Mouse (Mus musculus) lung, embryonic 16.5 days (tissue): ENCODE data around the gene Nrm. TPM values are rescaled to one million over a fixed set of nuclear protein-coding genes. Genes with fewer than 3 reads are reported as not detected.

Source experiments
- ATAC-seq: fragments of 200-750 bp; cut with Nextera tagmentation; 2 replicates; pipeline ENCODE4 v1.8.0; 2017; ENCODE audit warnings: low read depth, mild to moderate bottlenecking, moderate library complexity
- H3K27ac ChIP-seq: fragments of 300-500 bp; sonication (generic); 2 replicates; pipeline ENCODE4 v1.5.1; 2014; ENCODE audit warnings: mild to moderate bottlenecking, control low read depth, low read length
- H3K27me3 ChIP-seq: fragments of 300-500 bp; sonication (generic); 2 replicates; pipeline ENCODE4 v1.6.1; 2014; ENCODE audit warnings: low read depth, low read length, mixed read lengths; ENCODE audit not compliant: control insufficient read depth, insufficient read depth
- H3K36me3 ChIP-seq: fragments of 300-500 bp; sonication (generic); 2 replicates; pipeline ENCODE4 v1.6.1; 2014; ENCODE audit warnings: low read length; ENCODE audit not compliant: control insufficient read depth, insufficient read depth
- H3K4me1 ChIP-seq: fragments of 300-500 bp; sonication (generic); replicated peaks from 2 replicates; pipeline ENCODE4 v1.6.1; 2014; ENCODE audit warnings: low read length, mixed read lengths; ENCODE audit not compliant: control insufficient read depth, insufficient read depth
- H3K4me2 ChIP-seq: fragments of 300-500 bp; sonication (generic); 2 replicates; pipeline ENCODE4 v1.6.1; 2014; ENCODE audit warnings: low read depth, low read length, control low read depth
- H3K4me3 ChIP-seq: fragments of 300-500 bp; sonication (generic); 2 replicates; pipeline ENCODE4 v1.5.1; 2014; ENCODE audit warnings: mild to moderate bottlenecking, low read length, control low read depth
- H3K9ac ChIP-seq: fragments of 300-500 bp; sonication (generic); 2 replicates; pipeline ENCODE4 v1.6.1; 2014; ENCODE audit warnings: low read length, control low read depth
- H3K9me3 ChIP-seq: fragments of 300-500 bp; sonication (generic); 2 replicates; pipeline ENCODE4 v1.6.1; 2016; ENCODE audit warnings: low read length; ENCODE audit not compliant: control insufficient read depth
- WGBS: fragments of 180-500 bp; shearing (Covaris S2); extraction: QIAGEN DNeasy Blood & Tissue Kit; methylation state at CpG from one replicate; pipeline ENCODE4 v1.1.7; 2014; 5-methylcytosine and 5-hydroxymethylcytosine counted together
- polyA plus RNA-seq: library from polyadenylated mRNA; unstranded; fragments of >200 nt; fragmentation: Nextera tagmentation; extraction: Ambion mirVana; gene quantifications from 2 replicates; pipeline ENCODE4 v1.2.1, GENCODE M21; 2015

Nrm gene
- polyA plus RNA-seq, 1 experiment from 2014 or later = 65.6 TPM

DNA sequence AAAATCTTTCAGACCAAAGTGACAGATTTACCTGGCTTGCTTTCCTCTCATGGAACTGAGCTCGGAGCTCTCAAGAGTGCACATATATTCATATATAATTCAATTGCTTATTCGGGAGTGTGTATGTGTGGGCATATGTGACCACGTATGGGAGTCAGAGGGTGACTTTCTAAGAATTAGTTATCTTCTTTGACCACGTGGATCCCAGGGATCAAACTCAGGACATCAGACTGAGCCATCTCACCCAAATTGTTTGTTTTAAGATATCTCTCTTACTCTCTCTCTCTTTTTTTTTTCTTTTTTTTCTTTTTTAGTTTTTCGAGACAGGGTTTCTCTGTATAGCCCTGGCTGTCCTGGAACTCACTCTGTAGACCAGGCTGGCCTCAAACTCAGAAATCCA is 41.0 kb upstream of the Nrm start:
- WGBS = 71% methylated on average over 5 of the region's 5 CpGs
- H3K4me1 ChIP-seq = peaks cover 35% of the 10 kb centered on the region

DNA sequence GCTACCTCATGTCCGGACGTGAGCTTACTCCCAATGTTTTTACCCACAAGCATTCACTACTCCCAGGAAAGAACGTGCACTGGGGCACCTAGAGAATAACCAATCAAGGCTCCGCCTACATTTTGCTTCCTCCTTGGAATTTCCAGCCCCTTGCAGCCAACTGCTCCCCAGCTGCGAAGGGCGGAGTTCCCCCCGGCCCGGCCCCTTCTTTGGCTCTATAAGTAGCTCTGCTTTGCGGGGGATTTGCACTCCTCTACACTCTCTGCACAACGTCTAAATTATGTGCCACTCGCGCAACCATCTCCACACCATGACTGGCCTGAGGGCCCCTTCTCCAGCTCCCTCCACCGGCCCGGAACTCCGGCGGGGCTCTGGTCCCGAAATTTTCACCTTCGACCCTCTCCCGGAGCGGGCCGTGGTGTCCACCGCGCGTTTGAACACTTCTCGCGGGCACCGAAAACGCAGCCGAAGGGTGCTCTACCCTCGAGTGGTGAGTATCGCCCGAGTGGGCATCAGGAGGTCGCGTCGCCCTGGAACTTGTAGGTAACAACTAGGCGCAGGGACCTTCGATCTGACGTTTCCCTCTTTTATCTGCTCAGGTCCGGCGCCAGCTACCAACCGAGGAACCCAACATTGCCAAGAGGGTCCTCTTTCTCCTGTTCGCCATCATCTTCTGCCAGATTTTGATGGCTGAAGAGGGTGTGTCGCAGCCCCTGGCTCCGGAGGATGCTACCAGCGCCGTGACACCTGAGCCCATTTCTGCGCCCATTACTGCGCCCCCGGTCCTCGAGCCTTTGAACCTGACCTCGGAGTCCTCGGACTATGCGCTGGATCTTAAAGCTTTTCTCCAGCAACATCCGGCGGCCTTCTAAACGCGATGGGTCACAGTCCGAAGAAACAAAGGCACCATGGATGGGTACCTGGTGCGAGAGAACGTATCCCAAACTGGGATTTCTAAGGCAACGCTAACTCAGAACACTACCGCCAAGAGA is 39.4 kb upstream of the Nrm start, which contains the start of gene Ier3:
Ier3 (plus strand) TSS at position 246 of the 992 bp plus-strand sequence.
- peaks cover 24% of the 10 kb centered on the region for H3K4me1 ChIP-seq
- H3K9me3 ChIP-seq = no peaks in the 10 kb centered on the region
- ATAC-seq = peak; percentile 73
- peak within 1 kb of the TSS; percentile 88 for H3K9ac ChIP-seq
- no peaks in the 10 kb centered on the region for H3K27me3 ChIP-seq
- peak within 1 kb of the TSS; percentile 98 for H3K4me2 ChIP-seq
- WGBS = under 1% methylated on average over 62 of the region's 62 CpGs
- 0 out of 2 replicates have a peak, but pooled peaks cover 2% of the 10 kb centered on the region for H3K36me3 ChIP-seq
- H3K4me3 ChIP-seq = peak within 1 kb of the TSS; percentile 59
- H3K27ac ChIP-seq = peak within 1 kb of the TSS; percentile 90

More for the DNA sequence above, 41.0 kb upstream of the Nrm start:
- H3K9ac ChIP-seq = no peak overlapping the region
- no peak for ATAC-seq
- no peaks in the 10 kb centered on the region for H3K9me3 ChIP-seq
- H3K36me3 ChIP-seq = no peaks in the 10 kb centered on the region
- H3K27ac ChIP-seq = no peak overlapping the region
- no peaks in the 10 kb centered on the region for H3K27me3 ChIP-seq
- H3K4me2 ChIP-seq = no peak overlapping the region
- H3K4me3 ChIP-seq = no peak overlapping the region

- Histone ChIP-seq H3K36me3 (peaks cover 9% of the 10 kb centered on the region; the same call in 1 of the 2 replicates), H3K27me3 (no peaks in the 10 kb centered on the region), H3K9me3 (no peaks in the 10 kb centered on the region), H3K9ac (peak overlapping the region; percentile 88), H3K4me3 (peak overlapping the region; percentile 59), H3K4me2 (peak overlapping the region; percentile 98), H3K4me1 (peaks cover 18% of the 10 kb centered on the region), H3K27ac (peak overlapping the region; percentile 90)
- WGBS = 3% methylated on average over 11 of the region's 11 CpGs
- no peak for ATAC-seq
Observed at GRCm38 (mm10) chr17:35822564-35822963, 38.6 kb upstream of the Nrm start.

- under 1% methylated on average over 33 of the region's 47 CpGs for WGBS
- H3K27me3 ChIP-seq = no peaks in the 10 kb centered on the region
Observed at GRCm38 (mm10) chr17:35822964-35823937, 37.9 kb upstream of the Nrm start, which contains the start of gene Flot1. TSS of gene Flot1 (plus strand) at chr17:35823230.

DNA sequence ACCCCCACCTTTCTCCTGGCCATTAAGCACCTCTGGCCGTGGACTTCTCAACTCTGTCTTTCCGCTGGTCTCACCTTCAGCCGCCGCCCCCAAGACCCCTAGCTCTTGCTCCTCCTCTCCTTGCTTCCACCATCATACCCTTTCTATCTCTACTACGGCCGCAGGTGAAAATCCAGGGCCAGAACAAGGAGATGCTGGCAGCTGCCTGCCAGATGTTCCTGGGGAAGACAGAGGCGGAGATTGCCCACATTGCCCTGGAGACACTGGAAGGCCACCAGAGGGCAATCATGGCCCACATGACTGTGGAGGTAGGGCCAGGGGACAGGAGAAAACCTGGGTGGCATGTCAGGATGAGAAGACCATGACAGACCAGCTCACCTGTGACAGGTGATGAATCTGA is 36.7 kb upstream of the Nrm start:
- peak overlapping the region; percentile 98; the same call in 1 of the 2 replicates for H3K4me2 ChIP-seq
- H3K36me3 ChIP-seq = peaks cover 15% of the 10 kb centered on the region; the same call in 1 of the 2 replicates
- 66% methylated on average over 7 of the region's 7 CpGs for WGBS
- H3K9me3 ChIP-seq = no peaks in the 10 kb centered on the region
- H3K4me3 ChIP-seq = no peak overlapping the region
- H3K27me3 ChIP-seq = no peaks in the 10 kb centered on the region
- peaks cover 15% of the 10 kb centered on the region for H3K4me1 ChIP-seq
- H3K9ac ChIP-seq = no peak overlapping the region
- no peak overlapping the region for H3K27ac ChIP-seq
- ATAC-seq = no peak

More at GRCm38 (mm10) chr17:35822964-35823937, 37.9 kb upstream of the Nrm start, which contains the start of gene Flot1:
- Histone ChIP-seq H3K4me1 (peaks cover 15% of the 10 kb centered on the region), H3K36me3 (peaks cover 15% of the 10 kb centered on the region; the same call in 1 of the 2 replicates), H3K9me3 (no peaks in the 10 kb centered on the region), H3K4me2 (peak within 1 kb of the TSS; percentile 98), H3K4me3 (peak within 1 kb of the TSS; percentile 59), H3K27ac (peak within 1 kb of the TSS; percentile 90), H3K9ac (peak within 1 kb of the TSS; percentile 88)
- peak; percentile 90 for ATAC-seq

DNA sequence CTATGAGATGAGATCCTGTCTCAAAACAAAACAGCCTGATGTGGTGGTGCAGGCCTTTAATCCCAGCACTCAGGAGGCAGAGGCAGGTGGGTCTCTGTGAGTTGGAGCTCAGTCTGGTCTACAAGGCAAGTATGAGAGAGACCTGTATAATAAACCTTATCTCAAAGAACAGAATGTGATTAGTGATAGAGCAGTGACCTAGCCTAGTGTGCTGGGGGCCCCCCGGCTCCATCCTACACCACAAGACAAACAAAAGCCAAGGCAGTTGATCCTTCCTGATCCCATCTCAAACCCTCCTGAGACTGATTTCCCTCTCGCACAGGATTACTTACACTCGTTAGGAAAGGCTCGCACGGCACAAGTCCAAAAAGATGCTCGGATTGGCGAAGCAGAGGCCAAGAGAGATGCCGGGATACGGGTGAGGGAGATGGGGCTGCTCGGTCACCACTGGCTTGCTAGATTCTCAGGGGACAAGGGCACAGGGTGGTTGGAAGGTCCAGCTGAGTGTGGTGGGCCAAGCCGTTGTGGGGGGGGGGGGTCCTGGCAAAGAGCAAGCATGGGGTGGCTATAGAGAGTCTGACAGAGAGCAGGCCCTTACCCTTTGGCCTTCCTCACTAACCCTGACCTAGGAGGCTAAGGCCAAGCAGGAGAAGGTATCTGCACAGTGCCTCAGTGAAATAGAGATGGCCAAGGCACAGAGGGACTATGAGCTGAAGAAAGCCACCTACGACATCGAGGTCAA is 35.8 kb upstream of the Nrm start:
- ATAC-seq = no peak
- 92% methylated on average over 13 of the region's 13 CpGs for WGBS
- H3K27ac ChIP-seq = no peak overlapping the region
- no peaks in the 10 kb centered on the region for H3K9me3 ChIP-seq
- no peak overlapping the region for H3K9ac ChIP-seq
- H3K27me3 ChIP-seq = no peaks in the 10 kb centered on the region
- no peak overlapping the region for H3K4me3 ChIP-seq
- H3K4me1 ChIP-seq = peaks cover 23% of the 10 kb centered on the region
- H3K36me3 ChIP-seq = peaks cover 15% of the 10 kb centered on the region; the same call in 1 of the 2 replicates
- no peak overlapping the region for H3K4me2 ChIP-seq

- Histone ChIP-seq H3K9me3 (no peaks in the 10 kb centered on the region), H3K4me1 (peaks cover 19% of the 10 kb centered on the region), H3K27ac (peak overlapping the region; percentile 25), H3K9ac (no peak overlapping the region), H3K36me3 (peaks cover 45% of the 10 kb centered on the region), H3K4me3 (no peak overlapping the region), H3K27me3 (no peaks in the 10 kb centered on the region), H3K4me2 (peak overlapping the region; percentile 19; the same call in 1 of the 2 replicates)
- peak; percentile 73 for ATAC-seq
- 2% methylated on average over 21 of the region's 21 CpGs for WGBS
Observed at GRCm38 (mm10) chr17:35829737-35830136, 31.4 kb upstream of the Nrm start.
